Mouse (Mus musculus) hindbrain, embryonic 14.5 days (tissue): ENCODE data around the gene Zfp599. TPM values are rescaled to one million over a fixed set of nuclear protein-coding genes. Genes with fewer than 3 reads are reported as not detected.

Experiments
- ATAC-seq: fragments of 200-750 bp; cut with Nextera tagmentation; 2 replicates; pipeline ENCODE4 v1.8.0; 2017; ENCODE audit warnings: moderate number of reproducible peaks, mild to moderate bottlenecking, moderate TSS enrichment, moderate library complexity; ENCODE audit not compliant: low FRiP score
- DNase-seq: peaks from one replicate; pipeline ENCODE4 v3.0.0-alpha.2; 2015; ENCODE audit warnings: low spot score
- H3K27ac ChIP-seq: fragments of 300-500 bp; sonication (generic); 2 replicates; pipeline ENCODE4 v1.5.1; 2014; ENCODE audit warnings: mild to moderate bottlenecking, moderate library complexity
- H3K27me3 ChIP-seq: fragments of 300-500 bp; sonication (generic); 2 replicates; pipeline ENCODE4 v1.6.1; 2014; ENCODE audit warnings: mild to moderate bottlenecking, low read length, mixed read lengths; ENCODE audit not compliant: control insufficient read depth, insufficient read depth
- H3K36me3 ChIP-seq: fragments of 300-500 bp; sonication (generic); replicated peaks from 2 replicates; pipeline ENCODE4 v1.6.1; 2014; ENCODE audit not compliant: control insufficient read depth, insufficient read depth
- H3K4me1 ChIP-seq: fragments of 300-500 bp; sonication (generic); replicated peaks from 2 replicates; pipeline ENCODE4 v1.6.1; 2014; ENCODE audit warnings: antibody characterized with exemption, low read length, mixed read lengths; ENCODE audit not compliant: control insufficient read depth, insufficient read depth
- H3K4me2 ChIP-seq: fragments of 300-500 bp; sonication (generic); replicated peaks from 2 replicates; pipeline ENCODE4 v1.6.1; 2014; ENCODE audit warnings: mild to moderate bottlenecking, moderate library complexity
- H3K4me3 ChIP-seq: fragments of 300-500 bp; sonication (generic); replicated peaks from 2 replicates; pipeline ENCODE4 v1.5.1; 2014; ENCODE audit warnings: mild to moderate bottlenecking, low read length
- H3K9ac ChIP-seq: fragments of 300-500 bp; sonication (generic); 2 replicates; pipeline ENCODE4 v1.6.1; 2014
- H3K9me3 ChIP-seq: fragments of 300-500 bp; sonication (generic); 2 replicates; pipeline ENCODE4 v1.6.1; 2016; ENCODE audit warnings: low read length; ENCODE audit not compliant: control insufficient read depth
- WGBS: fragments of 180-500 bp; shearing (Covaris S2); extraction: QIAGEN DNeasy Blood & Tissue Kit; methylation state at CpG from one replicate; pipeline ENCODE4 v1.1.7; 2014; 5-methylcytosine and 5-hydroxymethylcytosine counted together
- polyA plus RNA-seq: library from polyadenylated mRNA; unstranded; fragments of >200 nt; fragmentation: Nextera tagmentation; extraction: Ambion mirVana; gene quantifications from 2 replicates; pipeline ENCODE4 v1.2.1, GENCODE M21; 2014

Gene Zfp599
- polyA plus RNA-seq, 1 experiment from 2014 or later: 8.5 TPM

GRCm38 (mm10) chr9:22225581-22226388 lies 33.9 kb downstream of the Zfp599 start, which contains the start of gene Zfp809:
Zfp809 (plus strand) TSS chr9:22225714.
- Histone ChIP-seq H3K27ac (peak within 1 kb of the TSS; percentile 79; the same call in 1 of the 2 replicates), H3K9me3 (no peaks in the 10 kb centered on the region), H3K27me3 (no peaks in the 10 kb centered on the region), H3K9ac (peak within 1 kb of the TSS; percentile 63), H3K4me2 (peak within 1 kb of the TSS; percentile 64), H3K36me3 (no peaks in the 10 kb centered on the region), H3K4me1 (no peaks in the 10 kb centered on the region), H3K4me3 (peak within 1 kb of the TSS; percentile 62)
- ATAC-seq (peak; percentile 98), DNase-seq (peak; percentile 97)
- 2% methylated on average over 35 of the region's 35 CpGs for WGBS

GRCm38 (mm10) chr9:22224536-22225503 lies 34.9 kb downstream of the Zfp599 start:
- H3K27me3 ChIP-seq: no peaks in the 10 kb centered on the region
- peak overlapping the region; percentile 64 for H3K4me2 ChIP-seq
- DNase-seq (peak; percentile 54), ATAC-seq (peak; percentile 46)
- H3K4me3 ChIP-seq: peak overlapping the region; percentile 62
- H3K4me1 ChIP-seq: no peaks in the 10 kb centered on the region
- H3K9me3 ChIP-seq: no peaks in the 10 kb centered on the region
- peak overlapping the region; percentile 21; the same call in 1 of the 2 replicates for H3K27ac ChIP-seq
- no peaks in the 10 kb centered on the region for H3K36me3 ChIP-seq
- WGBS: 24% methylated on average over 17 of the region's 17 CpGs
- H3K9ac ChIP-seq: peak overlapping the region; percentile 63

DNA sequence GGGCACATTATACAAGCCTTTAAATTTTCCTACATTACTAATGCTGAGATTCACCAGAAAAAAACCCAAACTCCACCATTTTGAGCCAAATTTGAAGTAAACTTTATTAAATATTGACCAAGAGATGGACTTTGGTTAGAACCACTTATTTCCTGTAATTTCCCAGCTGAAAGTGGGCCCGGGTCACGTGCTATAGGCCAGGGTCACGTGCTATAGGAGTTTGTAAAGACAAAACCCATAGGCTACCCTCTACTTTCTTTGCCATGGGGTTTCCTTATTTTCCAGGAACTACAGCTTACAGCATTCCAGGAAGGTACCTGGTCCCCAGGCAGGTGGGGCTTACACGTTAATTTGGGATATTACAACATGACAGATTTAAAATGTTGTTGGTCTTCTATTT lies 35.6 kb downstream of the Zfp599 start:
- H3K4me3 ChIP-seq: no peak overlapping the region
- WGBS: 93% methylated on average over 4 of the region's 4 CpGs
- DNase-seq: no peak
- no peaks in the 10 kb centered on the region for H3K9me3 ChIP-seq
- H3K27me3 ChIP-seq: no peaks in the 10 kb centered on the region
- ATAC-seq: no peak
- no peaks in the 10 kb centered on the region for H3K4me1 ChIP-seq
- H3K9ac ChIP-seq: no peak overlapping the region
- no peaks in the 10 kb centered on the region for H3K36me3 ChIP-seq
- no peak overlapping the region for H3K27ac ChIP-seq
- no peak overlapping the region for H3K4me2 ChIP-seq

DNA sequence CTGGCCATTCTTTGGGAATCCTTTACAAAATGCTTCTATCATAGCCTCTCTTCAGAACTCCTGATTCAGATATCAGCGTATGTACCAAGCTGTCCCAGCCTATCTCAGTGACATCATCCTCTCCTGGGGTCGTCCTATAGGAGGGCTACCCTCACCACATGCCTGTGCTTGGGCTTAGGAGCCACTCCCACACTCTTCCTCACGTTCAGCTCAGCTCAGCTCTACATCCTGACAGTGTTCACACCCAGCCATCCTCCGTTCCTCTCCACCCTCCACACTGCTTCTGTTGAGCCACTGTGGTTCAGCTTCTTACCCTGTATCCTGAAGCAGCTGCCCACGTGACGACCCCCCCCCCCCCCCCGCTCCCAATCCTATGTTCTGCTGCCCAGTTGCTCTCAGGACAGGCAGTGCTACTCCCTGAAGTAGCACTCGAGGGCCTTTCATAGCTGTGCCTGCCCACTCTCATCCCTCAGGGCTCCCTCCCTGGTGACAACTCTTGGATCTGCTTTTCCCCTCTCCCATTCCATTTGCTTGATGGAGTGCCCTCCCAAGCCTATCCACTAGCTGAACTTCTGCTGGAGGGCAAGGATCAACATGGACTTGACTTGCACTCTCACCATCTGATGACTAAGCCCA lies 41.7 kb downstream of the Zfp599 start:
- H3K27ac ChIP-seq: no peak overlapping the region
- no peaks in the 10 kb centered on the region for H3K9me3 ChIP-seq
- WGBS: 47% methylated on average over 7 of the region's 8 CpGs
- H3K4me1 ChIP-seq: no peaks in the 10 kb centered on the region
- H3K27me3 ChIP-seq: no peaks in the 10 kb centered on the region
- H3K4me2 ChIP-seq: no peak overlapping the region
- no peak for DNase-seq
- no peak overlapping the region for H3K4me3 ChIP-seq
- no peak overlapping the region for H3K9ac ChIP-seq
- no peaks in the 10 kb centered on the region for H3K36me3 ChIP-seq
- no peak for ATAC-seq

DNA sequence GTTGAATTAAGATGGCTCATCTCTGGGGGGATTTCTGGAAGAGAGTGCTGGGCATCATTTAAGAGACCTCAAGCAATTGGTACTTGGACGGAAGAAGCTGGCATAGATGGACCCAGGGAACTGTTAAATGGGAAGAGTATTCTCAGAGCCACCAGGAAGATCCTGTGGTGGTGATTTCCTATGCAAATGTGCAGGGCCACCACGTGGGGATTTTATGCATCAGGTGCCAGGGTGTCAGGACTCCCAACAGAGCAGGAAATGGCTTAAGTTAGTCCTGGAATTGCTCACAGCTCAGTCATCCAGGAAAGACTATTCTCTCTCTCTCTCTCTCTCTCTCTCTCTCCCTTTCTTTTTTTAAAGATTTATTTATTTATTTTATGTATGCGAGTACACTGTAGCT lies 43.0 kb downstream of the Zfp599 start:
- ATAC-seq (no peak), DNase-seq (no peak)
- H3K9me3 ChIP-seq: no peaks in the 10 kb centered on the region
- no peak overlapping the region for H3K9ac ChIP-seq
- no peak overlapping the region for H3K4me2 ChIP-seq
- H3K27ac ChIP-seq: no peak overlapping the region
- H3K27me3 ChIP-seq: no peaks in the 10 kb centered on the region
- H3K4me1 ChIP-seq: no peaks in the 10 kb centered on the region
- H3K36me3 ChIP-seq: no peaks in the 10 kb centered on the region
- H3K4me3 ChIP-seq: no peak overlapping the region
- 54% methylated on average over 3 of the region's 3 CpGs for WGBS

- Histone ChIP-seq H3K9ac (no peak overlapping the region), H3K36me3 (no peaks in the 10 kb centered on the region)
- 92% methylated on average over 2 of the region's 2 CpGs for WGBS
Measured at GRCm38 (mm10) chr9:22214549-22214948, 45.1 kb downstream of the Zfp599 start.

GRCm38 (mm10) chr9:22213785-22214194 lies 45.9 kb downstream of the Zfp599 start:
- no peak for ATAC-seq
- Histone ChIP-seq H3K4me3 (no peak overlapping the region), H3K36me3 (no peaks in the 10 kb centered on the region), H3K4me2 (no peak overlapping the region), H3K9ac (no peak overlapping the region), H3K27ac (no peak overlapping the region), H3K27me3 (no peaks in the 10 kb centered on the region), H3K4me1 (no peaks in the 10 kb centered on the region), H3K9me3 (no peaks in the 10 kb centered on the region)
- no peak for DNase-seq
- WGBS: 78% methylated on average over 2 of the region's 2 CpGs

More at GRCm38 (mm10) chr9:22214549-22214948, 45.1 kb downstream of the Zfp599 start:
- Histone ChIP-seq H3K27me3 (no peaks in the 10 kb centered on the region), H3K4me2 (no peak overlapping the region), H3K4me1 (no peaks in the 10 kb centered on the region), H3K4me3 (no peak overlapping the region), H3K9me3 (no peaks in the 10 kb centered on the region), H3K27ac (no peak overlapping the region)
- ATAC-seq (no peak), DNase-seq (no peak)
